Mouse (Mus musculus) MEL (cell line): ENCODE results near the gene Ffar1.

Experiments
- BHLHE40 ChIP-seq: IDR thresholded peaks from 2 replicates; pipeline ENCODE4 v1.6.1; 2012; ENCODE audit warnings: low read depth, mild to moderate bottlenecking, inconsistent platforms, low read length, improper control_type of control experiment, borderline replicate concordance
- CTCF ChIP-seq, 3 experiments: IDR thresholded peaks in 2 of 3; conservative IDR thresholded peaks in 1 of 3; 2 replicates each; pipeline ENCODE4 v1.5.1; 2011 to 2012; ENCODE audit warnings: low read length in 3 of 3, low read depth in 2 of 3, mild to moderate bottlenecking in 2 of 3, improper control_type of control experiment in 1 of 3, inconsistent platforms in 1 of 3, mixed read lengths in 1 of 3, moderate library complexity in 1 of 3; ENCODE audit not compliant: control insufficient read depth in 1 of 3, insufficient read depth in 1 of 3, poor library complexity in 1 of 3, severe bottlenecking in 1 of 3
- EP300 ChIP-seq, 2 experiments: IDR thresholded peaks; 2 replicates each; pipeline ENCODE4 v1.6.1; 2011; ENCODE audit warnings: improper control_type of control experiment in 2 of 2, low read length in 2 of 2, low read depth in 1 of 2, mild to moderate bottlenecking in 1 of 2
- MAFK ChIP-seq: IDR thresholded peaks from 2 replicates; pipeline ENCODE4 v1.6.1; 2011; ENCODE audit warnings: low read depth, mild to moderate bottlenecking, low read length, improper control_type of control experiment, borderline replicate concordance
- MXI1 ChIP-seq: IDR thresholded peaks from 2 replicates; pipeline ENCODE4 v1.6.1; 2011; ENCODE audit warnings: mild to moderate bottlenecking, low read depth, low read length, improper control_type of control experiment
- MYC ChIP-seq: IDR thresholded peaks from 2 replicates; pipeline ENCODE4 v1.6.1; 2011; ENCODE audit warnings: low read depth, mild to moderate bottlenecking, low read length, improper control_type of control experiment, moderate library complexity
- POLR2A ChIP-seq, 2 experiments: IDR thresholded peaks; 2 replicates each; pipeline ENCODE4 v1.6.1; 2011 to 2012; ENCODE audit warnings: low read length in 2 of 2, mild to moderate bottlenecking in 2 of 2, control low read depth in 1 of 2, improper control_type of control experiment in 1 of 2, low read depth in 1 of 2, moderate library complexity in 1 of 2; ENCODE audit not compliant: control insufficient read depth in 1 of 2, insufficient read depth in 1 of 2, poor library complexity in 1 of 2
- TAL1 ChIP-seq: IDR thresholded peaks from 2 replicates; pipeline ENCODE4 v1.6.1; 2012; ENCODE audit warnings: mild to moderate bottlenecking, inconsistent platforms, low read length, moderate library complexity, mixed read lengths
- UBTF ChIP-seq: IDR thresholded peaks from 2 replicates; pipeline ENCODE4 v1.6.1; 2012; ENCODE audit warnings: low read depth, mild to moderate bottlenecking, inconsistent platforms, low read length, improper control_type of control experiment, moderate library complexity, borderline replicate concordance; ENCODE audit not compliant: insufficient read depth
- ZC3H11A ChIP-seq: IDR thresholded peaks from 2 replicates; pipeline ENCODE4 v1.6.1; 2012; ENCODE audit warnings: low read depth, mild to moderate bottlenecking, inconsistent platforms, low read length, improper control_type of control experiment
- ZKSCAN1 ChIP-seq: IDR thresholded peaks from 2 replicates; pipeline ENCODE4 v1.6.1; 2012; ENCODE audit warnings: low read depth, mild to moderate bottlenecking, inconsistent platforms, low read length, improper control_type of control experiment, moderate library complexity

DNA sequence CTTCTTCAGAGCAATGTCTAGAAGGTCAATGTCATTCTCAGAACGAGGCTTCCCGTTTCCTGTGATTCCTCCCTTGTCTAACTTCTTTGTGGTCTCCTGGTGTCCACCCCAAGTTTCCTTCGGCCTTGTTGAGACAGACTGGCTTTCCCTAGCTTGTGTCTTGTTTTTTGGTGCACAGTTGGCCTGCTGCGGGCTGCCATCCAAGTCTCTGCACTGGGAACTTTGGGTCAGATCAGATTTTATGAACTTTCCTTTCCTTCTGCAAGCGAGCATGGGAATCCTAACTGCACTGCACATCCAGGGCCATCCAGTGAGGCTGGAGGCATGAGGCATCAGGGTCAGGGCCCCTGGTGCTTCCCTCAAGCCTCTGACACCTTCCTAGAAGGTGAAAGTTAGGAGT is 39.8 kb downstream of the Ffar1 start:
- no peak for TF ChIP-seq MYC
- no peak for TF ChIP-seq POLR2A (IDR thresholded peaks at IDR 0.05; ENCODE audit: control insufficient read depth in 1 of 2, insufficient read depth in 1 of 2, low read depth in 1 of 2, low read length in 2 of 2, poor library complexity in 1 of 2)
- no peak for TF ChIP-seq ZC3H11A
- TF ChIP-seq UBTF = no peak
- no peak for TF ChIP-seq EP300 (IDR thresholded peaks at IDR 0.05; ENCODE audit: low read depth in 1 of 2, low read length in 2 of 2)
- TF ChIP-seq BHLHE40 = no peak
- no peak for TF ChIP-seq ZKSCAN1
- TF ChIP-seq MXI1 = no peak
- TF ChIP-seq TAL1 = no peak
- no peak for TF ChIP-seq CTCF (IDR thresholded peaks at IDR 0.05 in 2 of 3, conservative IDR thresholded peaks at IDR 0.05 in 1 of 3; ENCODE audit: control insufficient read depth in 1 of 3, insufficient read depth in 1 of 3, low read depth in 2 of 3, low read length in 3 of 3, poor library complexity in 1 of 3, severe bottlenecking in 1 of 3)
- no peak for TF ChIP-seq MAFK
